Mouse (Mus musculus): ENCODE measurements at regions not wholly inside any gene's neighbourhood (a gene's known extent, or its start where the extent isn't known, plus 50 kb on each side); places are given as distances from the start of the nearest gene placed in this dataset.
A peak's percentile ranks its signal among the peaks of the same experiment; 100 is the strongest.

GRCm38 (mm10) chr8:76309200-76309599 is 590.0 kb upstream of the Nr3c2 start:
- DNase-seq (ENCODE audit: low spot score in 2 of 2): no peak

GRCm38 (mm10) chr8:76328540-76328939 is 570.7 kb upstream of the Nr3c2 start:
- no peak for DNase-seq (ENCODE audit: low spot score in 2 of 2)

GRCm38 (mm10) chr8:76343072-76343471 is 556.2 kb upstream of the Nr3c2 start:
- DNase-seq (ENCODE audit: low spot score in 2 of 2): no peak

GRCm38 (mm10) chr8:76346150-76346549 is 553.1 kb upstream of the Nr3c2 start:
- DNase-seq (ENCODE audit: low spot score in 2 of 2): no peak

- DNase-seq (ENCODE audit: low spot score in 2 of 2): no peak
Observed at GRCm38 (mm10) chr8:76346832-76347231, 552.4 kb upstream of the Nr3c2 start.

- no peak for DNase-seq (ENCODE audit: low spot score in 2 of 2)
Observed at GRCm38 (mm10) chr8:76374314-76374713, 524.9 kb upstream of the Nr3c2 start.

- DNase-seq (ENCODE audit: low spot score in 2 of 2): no peak
Observed at GRCm38 (mm10) chr8:76377711-76378110, 521.5 kb upstream of the Nr3c2 start.

- no peak for DNase-seq (ENCODE audit: low spot score in 2 of 2)
Observed at GRCm38 (mm10) chr8:76381643-76382042, 517.6 kb upstream of the Nr3c2 start.

- no peak for DNase-seq (ENCODE audit: low spot score in 2 of 2)
Observed at GRCm38 (mm10) chr8:76383583-76384281, 515.5 kb upstream of the Nr3c2 start.

- peak in 1 of 2 experiments; percentile 6 for DNase-seq (ENCODE audit: low spot score in 2 of 2)
Observed at GRCm38 (mm10) chr8:76384282-76384637, 515.0 kb upstream of the Nr3c2 start.

- DNase-seq (ENCODE audit: low spot score in 2 of 2): no peak
Observed at GRCm38 (mm10) chr8:76392004-76392403, 507.2 kb upstream of the Nr3c2 start.

GRCm38 (mm10) chr8:76422459-76422858 is 476.8 kb upstream of the Nr3c2 start:
- DNase-seq (ENCODE audit: low spot score in 2 of 2): no peak

- DNase-seq (ENCODE audit: low spot score in 2 of 2): no peak
Observed at GRCm38 (mm10) chr8:76422861-76423532, 476.2 kb upstream of the Nr3c2 start.

GRCm38 (mm10) chr8:76429818-76430217 is 469.4 kb upstream of the Nr3c2 start:
- peak in 1 of 2 experiments; percentile 6 for DNase-seq (ENCODE audit: low spot score in 2 of 2)

- DNase-seq (ENCODE audit: low spot score in 2 of 2): no peak
Observed at GRCm38 (mm10) chr8:76432813-76433212, 466.4 kb upstream of the Nr3c2 start.

GRCm38 (mm10) chr8:76437951-76438350 is 461.3 kb upstream of the Nr3c2 start:
- no peak for DNase-seq (ENCODE audit: low spot score in 2 of 2)

- DNase-seq (ENCODE audit: low spot score in 2 of 2): no peak
Observed at GRCm38 (mm10) chr8:76474464-76475208, 424.6 kb upstream of the Nr3c2 start.

GRCm38 (mm10) chr8:76478966-76479365 is 420.3 kb upstream of the Nr3c2 start:
- DNase-seq (ENCODE audit: low spot score in 2 of 2): no peak

GRCm38 (mm10) chr8:76503621-76504020 is 395.6 kb upstream of the Nr3c2 start:
- DNase-seq (ENCODE audit: low spot score in 2 of 2): no peak

- no peak for DNase-seq (ENCODE audit: low spot score in 2 of 2)
Observed at GRCm38 (mm10) chr8:76507247-76507646, 392.0 kb upstream of the Nr3c2 start.

- DNase-seq (ENCODE audit: low spot score in 2 of 2): no peak
Observed at GRCm38 (mm10) chr8:76509201-76509600, 390.0 kb upstream of the Nr3c2 start.

GRCm38 (mm10) chr8:76514132-76514531 is 385.1 kb upstream of the Nr3c2 start:
- no peak for DNase-seq (ENCODE audit: low spot score in 2 of 2)
